Mouse (Mus musculus) megakaryocyte, adult 5-6 weeks (primary cell): ENCODE data around the gene Capsl. TPM values are rescaled to one million over a fixed set of nuclear protein-coding genes. Genes with fewer than 3 reads are reported as not detected.
A peak's percentile ranks its signal among the peaks of the same experiment; 100 is the strongest.

Experiments
- ATAC-seq: 2 replicates; pipeline ENCODE4 v1.8.0; 2016; ENCODE audit warnings: mild to moderate bottlenecking, inconsistent platforms; ENCODE audit not compliant: poor library complexity, severe bottlenecking
- total RNA-seq, 2 experiments: library from RNA; stranded (forward) in 1 of 2; stranded (reverse) in 1 of 2; fragments of 153-499, 151-499 nt in 1 of 2; fragments of 221-1000, 200-1000 nt in 1 of 2; gene quantifications; 2 replicates each; pipeline versions ENCODE4 v1.2.3 to v1.2.4; 2015 to 2017

Capsl gene
- total RNA-seq (2015) (0.18 and 0.45 TPM in 2 replicates), total RNA-seq (2017) (0.37 and 0.95 TPM in 2 replicates)

DNA sequence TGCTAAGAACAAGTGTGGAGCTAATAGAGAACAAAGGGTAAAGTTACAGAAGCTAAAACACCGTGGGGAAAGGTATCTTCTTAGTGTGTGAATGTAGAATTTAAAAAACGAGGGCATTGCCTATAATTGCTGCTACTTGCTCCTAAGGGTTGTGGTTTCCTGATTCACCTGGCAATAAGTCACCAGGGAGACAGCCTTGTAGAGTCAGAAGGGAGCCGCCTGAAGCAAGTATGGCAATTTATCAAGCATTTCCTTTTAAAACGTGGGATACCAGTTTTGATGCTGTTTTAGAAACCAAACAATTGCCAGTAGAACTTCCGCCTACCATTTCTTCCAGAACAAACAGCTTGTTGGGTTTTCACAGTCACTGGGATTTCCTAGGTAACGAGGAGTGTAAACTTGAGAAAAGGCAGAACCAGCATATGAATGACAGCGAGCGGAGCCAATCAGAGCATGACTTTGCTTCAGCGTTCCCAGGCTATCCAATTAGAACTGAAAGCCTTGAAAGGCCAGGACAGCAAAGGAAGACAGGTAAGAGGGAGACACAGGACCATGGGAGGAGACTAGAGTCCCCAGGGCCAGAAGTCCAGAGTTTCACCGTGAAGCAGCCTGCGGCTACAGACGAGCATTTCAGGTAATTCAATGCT, at the start of gene Capsl:
TSS of gene Capsl (plus strand) at position 495 of the 647 bp plus-strand sequence.
- ATAC-seq: peak; percentile 78

DNA sequence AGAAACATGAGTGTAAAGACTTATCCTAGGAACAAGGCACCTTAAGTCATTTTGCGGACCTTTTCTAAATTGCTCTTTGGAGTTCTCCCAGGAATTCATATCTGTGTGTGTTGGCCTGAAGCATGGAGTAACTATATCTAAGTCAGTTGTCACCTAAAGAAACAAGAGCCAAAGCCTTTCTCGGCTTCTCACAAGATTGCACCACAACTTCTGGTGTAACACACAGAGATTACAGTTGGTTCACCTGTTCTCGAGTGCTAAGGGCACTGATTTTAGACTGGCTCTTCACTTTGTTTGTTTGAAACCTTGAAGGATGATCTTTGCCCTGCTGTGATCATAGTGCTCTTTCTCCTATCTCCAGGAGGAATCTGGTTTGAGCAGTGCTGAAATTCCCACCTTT, 26.4 kb upstream of the Capsl start:
- ATAC-seq: no peak

DNA sequence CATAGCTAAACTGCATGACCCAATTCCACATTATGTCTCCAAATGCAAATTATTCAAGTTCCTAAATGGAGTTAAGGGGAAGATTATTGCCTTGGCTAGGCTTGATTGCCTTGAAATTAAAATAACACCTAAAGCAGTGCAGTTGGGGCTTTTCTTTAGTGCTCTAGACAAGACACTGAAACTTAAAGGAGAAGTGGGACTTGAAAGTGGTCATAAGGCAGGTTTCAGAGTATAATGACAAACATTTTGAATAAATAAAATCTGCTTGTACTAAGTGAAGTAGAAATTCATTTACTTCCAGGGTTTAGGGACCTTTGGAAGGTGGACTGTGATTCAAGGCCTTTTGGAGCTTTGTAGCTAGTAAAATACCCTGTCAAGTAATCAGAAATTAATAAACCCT, 14.7 kb upstream of the Capsl start:
- no peak for ATAC-seq

DNA sequence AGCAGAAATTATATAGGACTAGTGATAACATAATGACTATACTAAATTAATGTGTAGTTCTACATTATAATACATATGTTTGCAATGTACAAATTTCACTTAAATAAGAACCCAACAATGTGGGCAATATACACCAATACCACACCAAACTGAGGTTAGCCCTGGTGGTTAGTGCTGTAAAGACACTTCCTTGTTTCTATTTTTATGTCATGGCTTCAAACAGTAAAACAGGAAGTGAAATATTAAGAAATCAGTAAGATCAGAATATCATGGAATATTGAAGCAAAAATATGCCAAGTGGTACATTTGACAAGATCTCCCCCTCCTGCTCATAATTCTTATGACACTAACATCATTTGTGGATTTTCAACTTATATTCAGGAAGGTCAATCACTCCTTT, 8.0 kb upstream of the Capsl start:
- ATAC-seq: peak; percentile 87

GRCm38 (mm10) chr15:9429843-9430242, 6.0 kb upstream of the Capsl start:
- peak; percentile 89 for ATAC-seq

- ATAC-seq: peak; percentile 55; the same call in 1 of the 2 replicates
Measured at GRCm38 (mm10) chr15:9451999-9452398, 16.2 kb downstream of the Capsl start.

DNA sequence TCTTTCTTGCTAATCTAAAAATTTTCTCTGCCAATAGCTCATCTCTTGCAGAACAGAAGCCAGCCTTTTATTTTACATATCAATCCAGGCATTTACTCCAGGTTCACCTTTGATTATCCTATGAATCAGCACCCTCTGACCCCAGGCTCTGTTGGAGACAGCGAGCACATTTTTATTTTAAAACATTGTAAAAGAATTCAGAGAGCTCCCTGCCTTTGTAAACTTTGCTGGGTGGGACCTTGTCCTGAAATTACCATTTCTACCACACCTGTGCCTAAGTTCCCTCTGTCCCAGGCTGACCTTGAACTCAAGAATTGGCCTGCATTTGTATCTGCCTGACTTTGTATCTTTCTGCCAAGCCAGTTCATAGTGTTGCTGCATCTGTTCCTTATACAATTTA, 17.0 kb downstream of the Capsl start:
- no peak for ATAC-seq

- ATAC-seq: no peak
Measured at GRCm38 (mm10) chr15:9454198-9454597, 18.4 kb downstream of the Capsl start.

- ATAC-seq: peak; percentile 92
Measured at GRCm38 (mm10) chr15:9455241-9455640, 19.4 kb downstream of the Capsl start.

GRCm38 (mm10) chr15:9463521-9464027, 27.7 kb downstream of the Capsl start:
- ATAC-seq: peak; percentile 89

DNA sequence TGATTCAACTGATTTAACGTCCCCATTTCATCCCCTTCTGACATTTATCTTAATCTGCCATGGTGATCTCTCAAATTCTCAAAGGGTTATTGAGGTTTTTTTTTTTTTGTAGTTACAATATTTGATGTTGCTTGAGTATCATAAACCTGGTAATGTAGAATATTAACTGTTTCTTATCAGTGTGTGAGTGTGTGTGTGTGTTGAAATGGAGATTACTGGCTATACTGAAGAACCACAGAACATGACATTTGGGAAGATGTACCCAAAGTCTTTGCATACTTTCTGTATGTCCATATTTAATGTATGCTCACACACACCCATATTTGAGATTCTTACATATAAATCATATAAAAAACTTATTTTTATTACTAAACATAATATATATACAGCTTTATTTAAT, 28.2 kb downstream of the Capsl start:
- no peak for ATAC-seq

DNA sequence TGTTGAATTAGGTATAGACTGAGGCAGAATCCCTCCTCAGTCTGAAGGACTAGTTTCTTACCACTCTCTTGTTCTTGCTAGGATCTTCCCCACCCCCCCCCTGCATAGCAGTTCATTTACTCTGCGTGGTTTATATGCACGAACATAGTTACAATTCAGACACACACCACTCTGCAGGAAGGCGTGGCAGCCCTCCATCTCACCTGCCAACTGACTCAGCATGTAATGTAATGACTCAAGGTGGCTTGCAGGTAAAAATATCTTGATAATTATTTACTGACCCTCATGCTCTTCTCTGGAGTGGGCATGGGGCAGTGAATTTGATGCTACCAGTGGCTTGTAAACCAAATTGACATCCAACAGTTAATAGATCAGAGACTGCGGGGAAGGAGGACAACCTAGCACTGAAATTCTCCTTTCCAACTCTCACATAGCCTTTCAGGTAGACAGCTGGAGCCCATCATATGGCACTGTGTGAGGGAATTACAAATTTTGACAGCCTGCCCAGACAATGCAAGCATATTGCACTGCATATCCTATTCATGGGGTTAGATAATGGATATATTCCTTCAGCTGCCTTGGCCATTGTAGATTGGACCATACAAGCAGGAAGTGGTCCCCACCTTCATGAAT, 35.3 kb downstream of the Capsl start:
- ATAC-seq: no peak

GRCm38 (mm10) chr15:9472167-9472566, 36.3 kb downstream of the Capsl start:
- no peak for ATAC-seq

DNA sequence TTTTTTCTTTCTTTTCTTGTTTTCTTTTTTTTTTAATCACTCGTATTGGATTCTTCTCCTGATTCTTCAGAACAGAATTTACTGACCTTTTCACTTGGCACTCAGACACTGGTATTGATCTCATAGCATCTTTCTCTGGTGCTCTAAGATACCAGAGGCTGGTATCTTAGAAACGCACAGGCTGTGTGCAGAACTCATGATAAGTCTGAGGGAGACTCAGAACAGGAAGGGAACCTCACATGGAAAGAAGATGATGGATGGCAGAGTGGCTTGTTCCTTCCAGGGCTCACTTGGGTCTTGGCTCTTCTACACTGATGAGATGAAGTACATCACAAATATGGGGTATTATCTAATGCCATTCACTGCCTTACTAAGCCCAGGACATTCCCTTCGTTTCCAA, 36.8 kb downstream of the Capsl start:
- ATAC-seq: no peak

GRCm38 (mm10) chr15:9473188-9473587, 37.4 kb downstream of the Capsl start:
- no peak for ATAC-seq

DNA sequence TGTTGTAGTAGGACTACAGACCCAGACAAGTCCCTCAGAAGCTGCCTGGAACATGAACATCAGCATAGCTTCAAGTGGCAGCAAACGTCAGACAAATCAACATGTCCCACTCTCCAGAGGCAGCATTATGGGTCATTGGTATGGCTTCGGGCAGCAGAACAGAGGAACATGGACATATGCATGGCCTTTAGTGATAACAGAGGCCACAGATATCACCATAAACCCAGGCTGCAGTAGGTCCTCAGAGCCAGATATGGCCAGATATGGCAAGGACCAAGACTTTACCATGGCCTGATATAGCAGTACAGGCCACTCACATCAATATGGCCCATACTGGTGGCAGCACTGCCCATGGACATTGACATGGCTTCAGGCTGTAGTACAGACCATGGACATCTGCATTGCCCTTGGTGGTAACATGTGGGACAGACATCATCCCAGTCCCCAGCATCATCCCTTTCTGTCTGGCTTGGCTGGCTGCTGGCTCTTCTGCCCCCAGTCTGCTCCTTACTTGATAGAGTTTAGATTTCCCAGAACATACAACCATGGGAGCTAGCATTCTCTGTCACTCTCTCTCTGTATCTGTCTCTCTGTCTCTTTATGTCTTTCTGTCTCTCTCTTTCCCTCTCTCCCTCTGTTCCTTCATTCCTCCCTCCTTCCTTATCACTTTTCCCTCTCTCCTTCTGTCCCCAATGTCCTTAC, 53.7 kb downstream of the Capsl start:
- no peak for ATAC-seq

GRCm38 (mm10) chr15:9492077-9492476, 56.2 kb downstream of the Capsl start:
- ATAC-seq: peak; percentile 54; the same call in 1 of the 2 replicates

Other genes with a start within 250 kb of the Capsl start
- not detected in 2 replicates for gene Ugt3a1, start 159.1 kb upstream of the Capsl start, total RNA-seq (2015)
- gene Ugt3a1, start 159.1 kb upstream of the Capsl start, total RNA-seq (2017): not detected in 2 replicates
- gene Ugt3a2, start 100.5 kb upstream of the Capsl start, total RNA-seq (2015): not detected in 2 replicates
- gene Ugt3a2, start 100.5 kb upstream of the Capsl start, total RNA-seq (2017): not detected in 2 replicates
- gene Il7r, start 94.1 kb downstream of the Capsl start, total RNA-seq (2015): 3.8 and 5.0 TPM in 2 replicates
- 5.9 and 8.5 TPM in 2 replicates for gene Il7r, start 94.1 kb downstream of the Capsl start, total RNA-seq (2017)